Mouse (Mus musculus) stomach, embryonic 14.5 days (tissue): ENCODE data around the gene Tcirg1. TPM values are rescaled to one million over a fixed set of nuclear protein-coding genes. Genes with fewer than 3 reads are reported as not detected.

Experiments used
- ATAC-seq: fragments of 200-750 bp; cut with Nextera tagmentation; 2 replicates; pipeline ENCODE4 v1.8.0; 2017; ENCODE audit warnings: low read depth, moderate TSS enrichment; ENCODE audit not compliant: insufficient number of reproducible peaks, insufficient read depth, low FRiP score
- H3K27ac ChIP-seq: fragments of 300-500 bp; sonication (generic); 2 replicates; pipeline ENCODE4 v1.5.1; 2014; ENCODE audit warnings: mild to moderate bottlenecking, low read length, moderate library complexity, mixed read lengths
- H3K27me3 ChIP-seq: fragments of 300-500 bp; sonication (generic); 2 replicates; pipeline ENCODE4 v1.6.1; 2014; ENCODE audit warnings: low read length, control low read depth, mixed read lengths; ENCODE audit not compliant: control insufficient read depth, insufficient read depth
- H3K36me3 ChIP-seq: fragments of 300-500 bp; sonication (generic); 2 replicates; pipeline ENCODE4 v1.6.1; 2014; ENCODE audit warnings: mild to moderate bottlenecking, control low read depth, low read length, moderate library complexity, mixed read lengths; ENCODE audit not compliant: control insufficient read depth, insufficient read depth
- H3K4me1 ChIP-seq: fragments of 300-500 bp; sonication (generic); 2 replicates; pipeline ENCODE4 v1.6.1; 2014; ENCODE audit warnings: low read length, control low read depth, mixed read lengths; ENCODE audit not compliant: control insufficient read depth, insufficient read depth
- H3K4me2 ChIP-seq: fragments of 300-500 bp; sonication (generic); replicated peaks from 2 replicates; pipeline ENCODE4 v1.6.1; 2014; ENCODE audit warnings: low read depth, low read length, control low read depth
- H3K4me3 ChIP-seq: fragments of 300-500 bp; sonication (generic); 2 replicates; pipeline ENCODE4 v1.5.1; 2014; ENCODE audit warnings: low read depth, low read length, control low read depth
- H3K9ac ChIP-seq: fragments of 300-500 bp; sonication (generic); replicated peaks from 2 replicates; pipeline ENCODE4 v1.6.1; 2014; ENCODE audit warnings: low read depth, mild to moderate bottlenecking, control low read depth, low read length, moderate library complexity, mixed read lengths
- H3K9me3 ChIP-seq: fragments of 300-500 bp; sonication (generic); 2 replicates; pipeline ENCODE4 v1.6.1; 2016; ENCODE audit warnings: low read depth, low read length, control low read depth; ENCODE audit not compliant: control insufficient read depth
- WGBS: fragments of 180-500 bp; shearing (Covaris S2); extraction: QIAGEN DNeasy Blood & Tissue Kit; methylation state at CpG from one replicate; pipeline ENCODE4 v1.1.7; 2014; 5-methylcytosine and 5-hydroxymethylcytosine counted together
- polyA plus RNA-seq: library from polyadenylated mRNA; unstranded; fragments of >200 nt; fragmentation: Nextera tagmentation; extraction: Ambion mirVana; gene quantifications from 2 replicates; pipeline ENCODE4 v1.2.1, GENCODE M21; 2014

Tcirg1 gene
- polyA plus RNA-seq, 1 experiment from 2014 or later, result 28.4 TPM

GRCm38 (mm10) chr19:3850847-3851469 lies 56.0 kb downstream of the Tcirg1 start:
- Histone ChIP-seq H3K9me3 (no peaks in the 10 kb centered on the region), H3K4me2 (peak overlapping the region; percentile 63), H3K4me3 (peak overlapping the region; percentile 75), H3K27me3 (no peaks in the 10 kb centered on the region), H3K4me1 (peaks cover 18% of the 10 kb centered on the region; the same call in 1 of the 2 replicates), H3K9ac (no peak overlapping the region; the same call in 1 of the 2 replicates), H3K36me3 (no peaks in the 10 kb centered on the region), H3K27ac (peak overlapping the region; percentile 56)
- 8% methylated on average over 19 of the region's 19 CpGs for WGBS
- no peak for ATAC-seq

- 45% methylated on average over 5 of the region's 5 CpGs for WGBS
- H3K4me3 ChIP-seq, result no peak overlapping the region
- no peaks in the 10 kb centered on the region for H3K27me3 ChIP-seq
- H3K4me1 ChIP-seq, result peaks cover 12% of the 10 kb centered on the region; the same call in 1 of the 2 replicates
- peak overlapping the region; percentile 63; the same call in 1 of the 2 replicates for H3K27ac ChIP-seq
- no peaks in the 10 kb centered on the region for H3K9me3 ChIP-seq
- H3K36me3 ChIP-seq, result no peaks in the 10 kb centered on the region
- ATAC-seq, result no peak
- no peak overlapping the region for H3K4me2 ChIP-seq
- no peak overlapping the region for H3K9ac ChIP-seq
These were observed 56.9 kb downstream of the Tcirg1 start for GRCm38 (mm10) chr19:3850076-3850475.

GRCm38 (mm10) chr19:3849251-3849650 lies 57.7 kb downstream of the Tcirg1 start:
- no peaks in the 10 kb centered on the region for H3K27me3 ChIP-seq
- WGBS, result 87% methylated on average over 2 of the region's 2 CpGs

GRCm38 (mm10) chr19:3848207-3848808 lies 58.6 kb downstream of the Tcirg1 start:
- no peaks in the 10 kb centered on the region for H3K36me3 ChIP-seq
- no peaks in the 10 kb centered on the region for H3K9me3 ChIP-seq
- H3K4me2 ChIP-seq, result no peak overlapping the region
- no peak for ATAC-seq
- no peak overlapping the region for H3K9ac ChIP-seq
- H3K27ac ChIP-seq, result no peak overlapping the region
- peaks cover 7% of the 10 kb centered on the region; the same call in 1 of the 2 replicates for H3K4me1 ChIP-seq
- H3K4me3 ChIP-seq, result no peak overlapping the region
- no peaks in the 10 kb centered on the region for H3K27me3 ChIP-seq
- WGBS, result 75% methylated on average over 7 of the region's 7 CpGs

More at GRCm38 (mm10) chr19:3849251-3849650, 57.7 kb downstream of the Tcirg1 start:
- Histone ChIP-seq H3K9ac (no peak overlapping the region), H3K27ac (no peak overlapping the region), H3K9me3 (no peaks in the 10 kb centered on the region), H3K4me1 (peaks cover 11% of the 10 kb centered on the region; the same call in 1 of the 2 replicates), H3K4me3 (no peak overlapping the region), H3K4me2 (no peak overlapping the region), H3K36me3 (no peaks in the 10 kb centered on the region)
- ATAC-seq, result no peak

GRCm38 (mm10) chr19:3847711-3848110 lies 59.2 kb downstream of the Tcirg1 start:
- Histone ChIP-seq H3K4me1 (peaks cover 7% of the 10 kb centered on the region; the same call in 1 of the 2 replicates), H3K9me3 (no peaks in the 10 kb centered on the region), H3K4me3 (no peak overlapping the region), H3K36me3 (no peaks in the 10 kb centered on the region), H3K4me2 (no peak overlapping the region), H3K27me3 (no peaks in the 10 kb centered on the region), H3K27ac (no peak overlapping the region), H3K9ac (no peak overlapping the region)
- 86% methylated on average over 5 of the region's 5 CpGs for WGBS
- ATAC-seq, result no peak

- Histone ChIP-seq H3K36me3 (no peaks in the 10 kb centered on the region), H3K27me3 (no peaks in the 10 kb centered on the region), H3K4me3 (no peak overlapping the region), H3K9ac (no peak overlapping the region), H3K9me3 (no peaks in the 10 kb centered on the region), H3K4me2 (no peak overlapping the region), H3K4me1 (peaks cover 7% of the 10 kb centered on the region; the same call in 1 of the 2 replicates), H3K27ac (no peak overlapping the region)
- ATAC-seq, result no peak
- 78% methylated on average over 10 of the region's 10 CpGs for WGBS
These were observed 60.0 kb downstream of the Tcirg1 start for GRCm38 (mm10) chr19:3846676-3847604.

Other genes starting within 250 kb of the Tcirg1 start
- 10.3 and 11.3 TPM in 2 replicates for gene Lrp5, start 220.6 kb downstream of the Tcirg1 start, polyA plus RNA-seq
- 37.4 and 44.3 TPM in 2 replicates for gene 1810055G02Rik, start 198.8 kb downstream of the Tcirg1 start, polyA plus RNA-seq
- 40.3 and 41.5 TPM in 2 replicates for gene Kmt5b, start 139.7 kb downstream of the Tcirg1 start, polyA plus RNA-seq
- gene Chka, start 55.4 kb downstream of the Tcirg1 start, polyA plus RNA-seq, result 59.8 and 60.8 TPM in 2 replicates
- gene Ndufs8, start 5.6 kb upstream of the Tcirg1 start, polyA plus RNA-seq, result 320 and 361 TPM in 2 replicates
- 1.2 and 2.4 TPM in 2 replicates for gene Aldh3b1, start 22.7 kb upstream of the Tcirg1 start, polyA plus RNA-seq
- 13.1 and 15.4 TPM in 2 replicates for gene Unc93b1, start 28.1 kb upstream of the Tcirg1 start, polyA plus RNA-seq
- gene Aldh3b3, start 51.5 kb upstream of the Tcirg1 start, polyA plus RNA-seq, result 0.09 TPM in 1 of 2 replicates, not detected in the other
- 11.7 and 14.4 TPM in 2 replicates for gene Aldh3b2, start 65.2 kb upstream of the Tcirg1 start, polyA plus RNA-seq
- 7.8 and 8.8 TPM in 2 replicates for gene Acy3, start 79.4 kb upstream of the Tcirg1 start, polyA plus RNA-seq
- not detected in 2 replicates for gene Tbx10, start 85.6 kb upstream of the Tcirg1 start, polyA plus RNA-seq
- 30.9 and 42.2 TPM in 2 replicates for gene Nudt8, start 93.4 kb upstream of the Tcirg1 start, polyA plus RNA-seq
- 3.3 TPM in 2 replicates for gene Gm49405, start 93.5 kb upstream of the Tcirg1 start, polyA plus RNA-seq
- gene Doc2g, start 96.2 kb upstream of the Tcirg1 start, polyA plus RNA-seq, result 4.5 TPM in 2 replicates
- 195 and 205 TPM in 2 replicates for gene Ndufv1, start 105.7 kb upstream of the Tcirg1 start, polyA plus RNA-seq
- gene Gstp1, start 130.9 kb upstream of the Tcirg1 start, polyA plus RNA-seq, result 635 and 672 TPM in 2 replicates
- gene Gstp2, start 138.9 kb upstream of the Tcirg1 start, polyA plus RNA-seq, result 10.4 and 18.0 TPM in 2 replicates
- gene Gstp3, start 152.4 kb upstream of the Tcirg1 start, polyA plus RNA-seq, result not detected in 2 replicates
- gene Cabp2, start 174.4 kb upstream of the Tcirg1 start, polyA plus RNA-seq, result not detected in 2 replicates
- gene Cdk2ap2, start 190.0 kb upstream of the Tcirg1 start, polyA plus RNA-seq, result 74.1 and 91.0 TPM in 2 replicates
- gene Pitpnm1, start 192.9 kb upstream of the Tcirg1 start, polyA plus RNA-seq, result 9.2 and 10.8 TPM in 2 replicates
- 95.3 and 101 TPM in 2 replicates for gene Aip, start 218.7 kb upstream of the Tcirg1 start, polyA plus RNA-seq
- not detected in 2 replicates for gene Gpr152, start 232.7 kb upstream of the Tcirg1 start, polyA plus RNA-seq
- gene Cabp4, start 236.9 kb upstream of the Tcirg1 start, polyA plus RNA-seq, result not detected in 2 replicates
- 149 and 152 TPM in 2 replicates for gene Coro1b, start 241.5 kb upstream of the Tcirg1 start, polyA plus RNA-seq
- gene Ptprcap, start 246.5 kb upstream of the Tcirg1 start, polyA plus RNA-seq, result 1.9 and 2.6 TPM in 2 replicates